Mouse (Mus musculus): ENCODE results near the gene Praf2. TPM values are rescaled to one million over a fixed set of nuclear protein-coding genes. Genes with fewer than 3 reads are reported as not detected.

Praf2 gene
- total and polyA plus RNA-seq, 3 experiments, result 19.1 to 60.1 TPM; not detected in 1

DNA sequence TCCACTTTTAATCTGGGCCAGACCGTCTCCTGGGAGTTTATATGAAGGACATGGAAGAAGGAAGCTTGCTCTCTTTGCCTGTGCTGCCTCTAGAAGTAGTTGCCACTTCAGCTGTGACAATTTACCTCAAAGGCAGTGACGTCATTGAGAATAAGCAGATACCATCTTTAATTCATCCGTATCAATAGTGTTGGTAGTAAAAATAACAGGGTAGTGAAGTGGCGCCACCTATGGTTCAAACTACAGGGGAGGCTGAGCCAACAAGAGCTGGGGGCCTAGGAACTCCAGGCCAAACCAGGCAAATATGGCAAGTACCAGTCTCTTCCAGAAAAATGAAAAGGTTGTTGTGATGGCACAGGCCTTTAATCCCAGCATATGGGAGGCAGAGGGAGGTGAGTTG lies 35.4 kb upstream of the Praf2 start:
- Histone ChIP-seq H3K4me3 (ENCODE audit: control insufficient read depth in 1 of 2, insufficient read depth in 1 of 2, low read depth in 2 of 2, low read length in 2 of 2) (no peak overlapping the region), H3K36me3 (ENCODE audit: control insufficient read depth in 1 of 2, insufficient read depth in 2 of 2, low read length in 2 of 2) (0 out of 4 replicates have a peak, but pooled peaks cover 0 to 2% of the 10 kb centered on the region in 2 experiments), H3K4me1 (ENCODE audit: control insufficient read depth in 1 of 2, insufficient read depth in 2 of 2, low read length in 2 of 2) (no peaks in the 10 kb centered on the region), H3K27ac (ENCODE audit: control insufficient read depth, low read depth, low read length) (no peak overlapping the region), H3K9ac (ENCODE audit: control insufficient read depth, low read depth, low read length, poor library complexity, severe bottlenecking) (no peak overlapping the region), H3K79me2 (ENCODE audit: control insufficient read depth, insufficient read depth, low read length, poor library complexity) (peaks cover 8% of the 10 kb centered on the region), H3K27me3 (ENCODE audit: control insufficient read depth in 1 of 2, insufficient read depth in 2 of 2, low read length in 2 of 2) (peaks cover 19% of the 10 kb centered on the region in 2 experiments), H3K9me3 (replicated peaks; ENCODE audit: insufficient read depth, low read length) (no peaks in the 10 kb centered on the region)
- peak; percentile 72 for DNase-seq (ENCODE audit: low read depth, low spot score)
- TF ChIP-seq GABPA (IDR thresholded peaks at IDR 0.05; ENCODE audit: low read depth, low read length) (no peak), MAZ (IDR thresholded peaks at IDR 0.05; ENCODE audit: low read depth, low read length) (no peak), UBTF (IDR thresholded peaks at IDR 0.05; ENCODE audit: borderline replicate concordance, insufficient read depth, low read depth, low read length) (no peak), RAD21 (IDR thresholded peaks at IDR 0.05; ENCODE audit: low read depth, low read length) (peak; percentile 83), POLR2AphosphoS5 (IDR thresholded peaks at IDR 0.05; ENCODE audit: borderline replicate concordance, low read depth, low read length) (no peak), ZKSCAN1 (IDR thresholded peaks at IDR 0.05; ENCODE audit: low read depth, low read length) (no peak), POLR2AphosphoS2 (IDR thresholded peaks at IDR 0.05; ENCODE audit: low read length) (no peak), CHD1 (IDR thresholded peaks at IDR 0.05; ENCODE audit: low read depth, low read length) (no peak), USF1 (IDR thresholded peaks at IDR 0.05; ENCODE audit: low read depth, low read length) (no peak), SIN3A (IDR thresholded peaks at IDR 0.05; ENCODE audit: low read length) (no peak), ELF1 (IDR thresholded peaks at IDR 0.05; ENCODE audit: low read depth, low read length) (no peak), NRF1 (IDR thresholded peaks at IDR 0.05; ENCODE audit: insufficient read depth, low read depth, low read length, poor library complexity, severe bottlenecking) (no peak), NELFE (IDR thresholded peaks at IDR 0.05; ENCODE audit: low read depth, low read length) (no peak), ETS1 (IDR thresholded peaks at IDR 0.05; ENCODE audit: low read depth, low read length) (no peak), GATA1 (IDR thresholded peaks at IDR 0.05; ENCODE audit: low read depth, low read length) (0 out of 2 replicates have a peak, but pooled peaks have one; percentile 43), CHD2 (IDR thresholded peaks at IDR 0.05; ENCODE audit: low read length) (no peak), MEF2A (IDR thresholded peaks at IDR 0.05; ENCODE audit: extremely low read depth, insufficient replicate concordance, low read depth, low read length, poor library complexity, severe bottlenecking) (no peak), KAT2A (conservative IDR thresholded peaks at IDR 0.05; ENCODE audit: low read depth, low read length) (no peak), CTCF (IDR thresholded peaks at IDR 0.05 in 2 of 3, conservative IDR thresholded peaks at IDR 0.05 in 1 of 3; ENCODE audit: control insufficient read depth in 1 of 3, insufficient read depth in 1 of 3, low read depth in 2 of 3, low read length in 3 of 3, poor library complexity in 1 of 3, severe bottlenecking in 1 of 3) (peak; percentile 61 to 83 (median 67)), ZC3H11A (IDR thresholded peaks at IDR 0.05; ENCODE audit: low read depth, low read length) (peak; percentile 74), MYB (IDR thresholded peaks at IDR 0.05; ENCODE audit: low read depth, low read length) (no peak), BHLHE40 (IDR thresholded peaks at IDR 0.05; ENCODE audit: borderline replicate concordance, low read depth, low read length) (0 out of 2 replicates have a peak, but pooled peaks have one; percentile 38), JUND (IDR thresholded peaks at IDR 0.05; ENCODE audit: low read depth, low read length) (0 out of 2 replicates have a peak, but pooled peaks have one; percentile 32), ZMIZ1 (IDR thresholded peaks at IDR 0.05; ENCODE audit: low read depth, low read length) (no peak), POLR2A (IDR thresholded peaks at IDR 0.05; ENCODE audit: control insufficient read depth in 1 of 2, insufficient read depth in 1 of 2, low read depth in 1 of 2, low read length in 2 of 2, poor library complexity in 1 of 2) (no peak), RCOR1 (IDR thresholded peaks at IDR 0.05; ENCODE audit: low read depth, low read length) (no peak), TCF12 (IDR thresholded peaks at IDR 0.05; ENCODE audit: low read depth, low read length) (no peak), USF2 (IDR thresholded peaks at IDR 0.05; ENCODE audit: borderline replicate concordance in 1 of 2, insufficient read depth in 1 of 2, low read depth in 1 of 2, low read length in 2 of 2) (no peak), MAFK (IDR thresholded peaks at IDR 0.05; ENCODE audit: borderline replicate concordance, low read depth, low read length) (no peak), MAX (IDR thresholded peaks at IDR 0.05; ENCODE audit: low read length) (no peak), HCFC1 (IDR thresholded peaks at IDR 0.05; ENCODE audit: low read depth, low read length) (0 out of 2 replicates have a peak, but pooled peaks have one; percentile 41), E2F4 (IDR thresholded peaks at IDR 0.05; ENCODE audit: borderline replicate concordance, low read depth, low read length) (no peak), SMC3 (IDR thresholded peaks at IDR 0.05; ENCODE audit: low read depth, low read length) (peak; percentile 78), MXI1 (IDR thresholded peaks at IDR 0.05; ENCODE audit: low read depth, low read length) (no peak), MYC (IDR thresholded peaks at IDR 0.05; ENCODE audit: low read depth, low read length) (no peak), EP300 (IDR thresholded peaks at IDR 0.05; ENCODE audit: low read depth in 1 of 2, low read length in 2 of 2) (no peak), TBP (IDR thresholded peaks at IDR 0.05; ENCODE audit: low read depth, low read length) (no peak), ZNF384 (IDR thresholded peaks at IDR 0.05; ENCODE audit: low read depth, low read length) (peak; percentile 40; the same call in 1 of the 2 replicates)
